Mouse (Mus musculus) heart, adult 10 weeks (tissue): ENCODE results near the gene Casp9. TPM values are rescaled to one million over a fixed set of nuclear protein-coding genes. Genes with fewer than 3 reads are reported as not detected.

ENCODE experiments used
- polyA plus RNA-seq: library from polyadenylated mRNA; stranded (reverse); fragments of 350-450 nt; fragmentation: Illumina TruSeq; extraction: RNeasy Lipid Tissue Mini Kit (QIAGEN cat#74804); gene quantifications from one replicate; pipeline ENCODE4 v1.2.3, GENCODE M21; 2014; ENCODE audit warnings: low read depth, low replicate concordance

The Casp9 gene
- 8.9 TPM for polyA plus RNA-seq

GRCm38 (mm10) chr4:141793282-141794151, at the start of gene Casp9:
Casp9 (plus strand) TSS chr4:141793612.

GRCm38 (mm10) chr4:141746578-141747346, 46.6 kb upstream of the Casp9 start, which contains the start of gene Agmat:
Agmat (plus strand) TSS chr4:141746672.

GRCm38 (mm10) chr4:141790524-141790990, 2.9 kb upstream of the Casp9 start, which contains the start of gene Dnajc16:
Dnajc16 (minus strand) TSS chr4:141790931.

GRCm38 (mm10) chr4:141826060-141826459, 32.6 kb downstream of the Casp9 start, which contains the start of gene Cela2a:
Cela2a (minus strand) TSS chr4:141826160.

GRCm38 (mm10) chr4:141845999-141846398, 52.6 kb downstream of the Casp9 start, which contains the start of gene Ctrc:
Ctrc (minus strand) TSS chr4:141846359.

Other genes with a start within 250 kb of the Casp9 start
- 224 TPM for gene Fblim1, start 187.5 kb upstream of the Casp9 start, polyA plus RNA-seq
- 20.0 TPM for gene Tmem82, start 175.0 kb upstream of the Casp9 start, polyA plus RNA-seq
- gene Slc25a34, start 169.8 kb upstream of the Casp9 start, polyA plus RNA-seq = 176 TPM
- 83.3 TPM for gene Plekhm2, start 128.7 kb upstream of the Casp9 start, polyA plus RNA-seq
- 3.8 TPM for gene Rsc1a1, start 108.0 kb upstream of the Casp9 start, polyA plus RNA-seq
- gene Ddi2, start 70.2 kb upstream of the Casp9 start, polyA plus RNA-seq = 18.3 TPM
- gene Agmat, start 46.9 kb upstream of the Casp9 start, polyA plus RNA-seq = 0.55 TPM
- 18.2 TPM for gene Dnajc16, start 2.7 kb upstream of the Casp9 start, polyA plus RNA-seq
- gene Cela2a, start 32.5 kb downstream of the Casp9 start, polyA plus RNA-seq = not detected
- gene Ctrc, start 52.7 kb downstream of the Casp9 start, polyA plus RNA-seq = not detected
- 24.5 TPM for gene Efhd2, start 81.3 kb downstream of the Casp9 start, polyA plus RNA-seq
- 0.52 TPM for gene Fhad1, start 221.5 kb downstream of the Casp9 start, polyA plus RNA-seq